Mouse (Mus musculus) ZHBTc4 (cell line): ENCODE measurements around the gene Arvcf.

Experiments used
- DNase-seq: peaks from one replicate; pipeline ENCODE4 v3.0.0-alpha.2; 2011; ENCODE audit warnings: low read depth, low spot score

The Arvcf gene

GRCm38 (mm10) chr16:18387704-18388582 lies 40.0 kb downstream of the Arvcf start:
- no peak for DNase-seq

GRCm38 (mm10) chr16:18388583-18389435 lies 40.8 kb downstream of the Arvcf start:
- DNase-seq = no peak

- no peak for DNase-seq
Measured at GRCm38 (mm10) chr16:18390399-18390798, 42.4 kb downstream of the Arvcf start.

- no peak for DNase-seq
Measured at GRCm38 (mm10) chr16:18391127-18391526, 43.1 kb downstream of the Arvcf start.

GRCm38 (mm10) chr16:18391728-18392127 lies 43.7 kb downstream of the Arvcf start:
- no peak for DNase-seq

GRCm38 (mm10) chr16:18392469-18393426 lies 44.8 kb downstream of the Arvcf start:
- DNase-seq = peak; percentile 93

GRCm38 (mm10) chr16:18393595-18393994 lies 45.6 kb downstream of the Arvcf start:
- DNase-seq = no peak

- no peak for DNase-seq
Measured at GRCm38 (mm10) chr16:18394056-18394455, 46.1 kb downstream of the Arvcf start.

- DNase-seq = peak; percentile 90
Measured at GRCm38 (mm10) chr16:18394777-18395619, 47.0 kb downstream of the Arvcf start.

GRCm38 (mm10) chr16:18395620-18396036 lies 47.6 kb downstream of the Arvcf start:
- DNase-seq = peak; percentile 53

GRCm38 (mm10) chr16:18396201-18396600 lies 48.2 kb downstream of the Arvcf start:
- DNase-seq = no peak

- no peak for DNase-seq
Measured at GRCm38 (mm10) chr16:18396791-18397621, 49.0 kb downstream of the Arvcf start.

- DNase-seq = no peak
Measured at GRCm38 (mm10) chr16:18400028-18400427, 52.0 kb downstream of the Arvcf start.

GRCm38 (mm10) chr16:18400472-18401216 lies 52.7 kb downstream of the Arvcf start:
- DNase-seq = peak; percentile 87

- no peak for DNase-seq
Measured at GRCm38 (mm10) chr16:18403285-18403684, 55.3 kb downstream of the Arvcf start.

- DNase-seq = no peak
Measured at GRCm38 (mm10) chr16:18405091-18405854, 57.3 kb downstream of the Arvcf start.

- DNase-seq = no peak
Measured at GRCm38 (mm10) chr16:18405876-18406275, 57.9 kb downstream of the Arvcf start.

GRCm38 (mm10) chr16:18406293-18406692 lies 58.3 kb downstream of the Arvcf start:
- DNase-seq = peak; percentile 61
